Mouse (Mus musculus) layer of hippocampus, adult 9-11 months (tissue): ENCODE results near the gene Trabd2b.

ENCODE experiments used
- DNase-seq: peaks from one replicate; pipeline ENCODE4 v3.0.0; 2022

The Trabd2b gene

GRCm38 (mm10) chr4:114401993-114402731, 4.4 kb upstream of the Trabd2b start:
- no peak for DNase-seq

- peak; percentile 73 for DNase-seq
These were observed 706 bp upstream of the Trabd2b start for GRCm38 (mm10) chr4:114405682-114406354.

GRCm38 (mm10) chr4:114407516-114407915, 992 bp downstream of the Trabd2b start:
- no peak for DNase-seq

GRCm38 (mm10) chr4:114408298-114408697, 1.8 kb downstream of the Trabd2b start:
- no peak for DNase-seq

- DNase-seq, result no peak
These were observed 2.5 kb downstream of the Trabd2b start for GRCm38 (mm10) chr4:114408890-114409480.

DNA sequence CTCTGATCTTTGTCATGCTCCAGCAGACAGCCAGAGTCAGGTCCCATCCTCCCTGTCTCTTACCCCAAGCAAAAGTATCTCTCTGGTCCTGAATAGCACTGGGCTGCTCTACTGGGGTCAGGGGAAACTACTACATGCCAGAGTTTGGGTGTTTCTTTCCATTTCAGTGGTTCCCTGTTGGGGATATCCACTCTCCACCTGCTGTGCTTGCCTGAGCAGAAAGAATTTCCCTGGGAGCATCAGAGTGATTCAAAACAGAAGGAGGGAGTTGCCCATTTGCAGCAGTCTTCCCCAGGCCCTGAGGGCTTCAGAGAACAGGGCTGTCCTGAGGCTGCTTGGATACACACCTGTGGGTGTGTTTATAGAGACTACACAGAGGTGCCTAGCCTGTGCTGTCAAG, 3.0 kb downstream of the Trabd2b start:
- no peak for DNase-seq

DNA sequence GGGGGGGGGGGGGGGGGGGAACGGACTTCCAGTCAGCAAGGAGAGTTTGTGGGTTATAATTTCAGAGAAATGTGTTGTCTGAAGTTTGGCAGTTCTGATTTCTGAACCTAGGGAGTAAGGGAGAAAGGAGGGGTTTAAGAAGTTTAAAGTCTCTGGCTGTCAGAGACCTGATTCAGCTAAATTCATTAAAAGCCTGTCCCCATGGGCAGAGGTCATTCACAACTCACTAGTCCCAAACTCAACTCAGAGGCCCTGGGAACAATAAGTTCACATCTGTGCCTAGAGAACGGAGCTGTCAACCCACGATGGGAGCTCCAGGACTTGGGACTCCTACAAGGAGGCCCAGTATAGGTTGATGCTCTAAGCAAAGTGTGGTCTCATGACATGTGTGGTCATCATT, 3.5 kb downstream of the Trabd2b start:
- no peak for DNase-seq

DNA sequence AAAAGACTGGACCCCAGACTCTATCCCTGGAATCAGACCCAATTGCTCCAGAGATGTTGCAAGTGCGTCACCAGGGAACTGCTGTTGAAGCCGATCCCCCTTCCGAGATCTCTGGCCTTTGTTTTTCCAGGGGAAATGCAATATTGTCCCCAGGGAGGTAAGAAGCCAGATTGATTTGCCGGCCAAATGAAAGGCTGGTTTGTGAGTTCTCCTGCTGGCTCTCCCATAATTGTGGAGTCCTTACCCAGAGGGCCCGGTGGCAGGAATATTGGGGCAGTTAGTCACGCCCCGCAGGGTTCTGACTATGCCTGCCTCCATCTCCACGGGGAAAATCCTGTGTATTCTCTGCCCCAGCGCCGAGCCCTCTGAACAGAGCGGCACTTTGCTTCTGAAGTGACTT, 3.9 kb downstream of the Trabd2b start:
- no peak for DNase-seq

GRCm38 (mm10) chr4:114410958-114411661, 4.6 kb downstream of the Trabd2b start:
- no peak for DNase-seq

DNA sequence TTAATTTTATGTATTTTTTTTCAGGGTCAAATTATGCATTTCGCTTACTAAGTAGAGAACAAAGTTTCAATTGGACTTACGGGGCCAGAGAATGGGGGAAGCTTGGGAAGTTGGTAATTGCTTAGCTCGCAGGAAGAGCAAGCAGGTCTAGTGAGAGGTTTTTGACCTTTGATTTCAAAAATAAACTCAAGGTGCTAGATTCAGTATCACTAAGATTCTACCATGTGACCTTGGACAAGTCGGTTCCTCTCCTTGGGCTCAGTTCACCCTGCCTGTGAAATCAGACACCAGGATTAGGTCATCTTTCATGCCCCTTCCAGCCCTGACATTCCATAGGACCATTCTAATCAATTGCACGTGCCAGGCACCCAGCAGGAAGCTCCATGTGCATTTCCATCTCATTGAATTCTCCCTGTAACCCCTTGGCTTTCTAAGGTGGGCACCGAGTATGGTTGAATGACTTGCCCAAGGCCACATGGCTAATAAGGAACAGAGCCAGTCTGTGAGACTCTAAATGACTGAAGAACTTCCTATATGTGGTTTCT, 5.4 kb downstream of the Trabd2b start:
- DNase-seq, result no peak

- DNase-seq, result peak; percentile 59
These were observed 9.6 kb downstream of the Trabd2b start for GRCm38 (mm10) chr4:114415925-114416645.

GRCm38 (mm10) chr4:114420154-114420553, 13.6 kb downstream of the Trabd2b start:
- no peak for DNase-seq

- no peak for DNase-seq
These were observed 16.6 kb downstream of the Trabd2b start for GRCm38 (mm10) chr4:114423084-114423483.

DNA sequence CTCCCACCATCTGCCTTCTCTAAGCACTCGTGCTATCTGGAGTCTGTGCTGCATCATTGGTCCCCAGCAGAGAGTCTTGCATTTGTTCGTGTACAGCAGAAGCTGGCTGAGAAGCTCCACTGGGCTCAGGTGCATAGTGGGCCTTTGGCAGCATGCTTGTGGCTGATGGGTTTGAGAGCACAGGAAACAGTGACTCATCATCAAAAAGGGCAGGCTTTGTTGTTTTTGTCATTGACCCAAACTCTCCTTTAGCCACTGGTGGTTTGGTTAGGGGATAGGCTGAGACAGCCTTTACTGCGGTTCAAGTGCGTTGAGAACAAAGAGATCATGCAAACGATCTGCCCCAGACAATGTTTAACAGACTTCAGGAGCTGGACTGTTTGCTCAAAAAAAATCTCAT, 19.3 kb downstream of the Trabd2b start:
- no peak for DNase-seq

DNA sequence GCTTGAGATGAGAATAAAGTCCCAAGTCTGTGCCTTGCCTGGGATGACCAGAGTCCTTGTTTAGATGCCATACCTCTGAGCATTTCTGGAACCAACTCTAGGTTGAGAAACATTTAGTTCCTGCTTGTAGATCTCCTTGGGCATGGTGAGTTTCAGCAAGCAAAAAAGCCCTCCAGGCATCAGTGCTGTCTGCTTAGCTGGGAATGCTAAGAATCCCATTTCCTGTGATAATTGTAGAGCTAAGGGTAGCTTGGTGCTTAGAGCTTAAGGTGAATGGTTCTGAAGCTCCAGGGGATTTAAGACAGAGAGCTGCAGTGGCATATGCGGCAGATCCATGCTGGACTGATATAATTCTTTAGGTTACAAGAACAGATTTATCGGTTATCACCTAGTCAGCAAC, 26.2 kb downstream of the Trabd2b start:
- DNase-seq, result no peak

DNA sequence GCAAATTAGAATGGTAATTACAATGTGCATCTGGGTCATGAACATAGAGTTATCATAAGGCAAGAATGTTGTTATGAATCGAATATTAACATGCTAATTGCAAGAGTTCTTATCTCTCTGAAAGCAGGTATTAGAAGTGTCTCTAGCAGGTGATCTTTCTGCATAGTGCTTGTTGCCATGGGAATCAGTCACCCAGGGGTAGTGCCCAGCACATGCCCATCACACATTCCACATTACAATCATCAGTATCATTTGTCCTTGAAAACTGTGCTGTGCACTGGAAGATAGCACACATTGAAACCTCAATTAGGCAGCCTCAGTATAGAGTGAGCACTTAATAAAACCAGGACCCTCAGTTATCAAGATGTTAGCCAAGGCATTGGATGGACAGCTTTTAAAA, 26.9 kb downstream of the Trabd2b start:
- no peak for DNase-seq

DNA sequence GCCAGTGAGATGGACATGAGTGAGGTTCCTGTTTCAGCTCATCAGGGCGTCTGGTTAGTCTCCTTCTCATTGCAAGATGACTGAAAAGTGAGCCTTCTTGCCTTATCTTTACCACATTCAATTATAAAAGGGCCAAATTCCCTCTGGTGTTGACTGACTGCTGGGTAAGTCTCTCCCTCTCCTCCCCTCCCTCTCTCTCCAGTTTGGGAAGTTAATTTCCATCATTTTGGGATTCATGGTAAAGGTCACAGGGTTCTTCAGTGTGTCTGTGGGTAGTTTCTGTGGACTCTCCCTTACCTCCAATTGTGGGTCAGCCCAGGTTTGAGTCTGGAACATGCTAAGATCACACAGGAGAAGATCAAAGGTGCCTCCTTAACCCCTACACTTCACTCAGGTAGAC, 28.2 kb downstream of the Trabd2b start:
- DNase-seq, result no peak

DNA sequence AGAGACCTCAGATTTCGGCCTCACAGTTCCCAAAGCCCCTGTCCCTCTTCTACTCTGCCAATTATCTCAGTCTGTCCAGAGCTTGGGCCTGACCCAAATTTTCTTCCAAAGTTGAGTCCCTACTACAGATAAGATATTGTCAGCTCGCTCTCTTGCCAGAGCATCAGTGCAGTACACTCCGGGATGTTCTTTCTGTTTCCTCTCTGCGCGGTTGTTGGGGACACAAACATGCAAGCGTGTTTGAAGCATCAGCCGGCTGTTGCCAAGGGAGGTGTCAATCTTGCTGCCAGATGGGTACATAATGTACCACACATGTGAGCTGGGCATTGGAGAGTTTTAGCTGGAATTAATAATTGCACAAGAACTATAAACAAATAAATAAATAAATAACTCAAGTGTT, 28.9 kb downstream of the Trabd2b start:
- DNase-seq, result no peak

DNA sequence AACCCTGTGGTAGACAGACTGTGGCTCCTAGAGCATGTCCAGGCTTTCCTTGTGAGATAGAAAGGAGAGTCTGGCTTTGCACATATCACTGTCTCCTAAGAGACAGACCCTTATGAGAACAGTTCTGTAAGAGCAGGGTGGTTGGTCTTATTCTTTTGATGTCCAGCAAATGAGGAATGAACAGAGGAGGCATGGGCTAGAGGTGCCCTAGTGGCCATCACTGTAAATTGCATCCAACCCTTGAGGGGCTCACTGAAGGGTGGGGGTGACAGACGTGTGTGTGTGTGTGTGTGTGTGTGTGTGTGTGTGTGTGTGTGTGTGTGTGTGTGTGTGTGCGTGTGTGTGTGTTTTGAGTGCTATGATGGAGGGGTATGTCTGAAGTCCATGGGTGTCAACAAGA, 32.2 kb downstream of the Trabd2b start:
- no peak for DNase-seq

GRCm38 (mm10) chr4:114442186-114442585, 35.7 kb downstream of the Trabd2b start:
- no peak for DNase-seq

DNA sequence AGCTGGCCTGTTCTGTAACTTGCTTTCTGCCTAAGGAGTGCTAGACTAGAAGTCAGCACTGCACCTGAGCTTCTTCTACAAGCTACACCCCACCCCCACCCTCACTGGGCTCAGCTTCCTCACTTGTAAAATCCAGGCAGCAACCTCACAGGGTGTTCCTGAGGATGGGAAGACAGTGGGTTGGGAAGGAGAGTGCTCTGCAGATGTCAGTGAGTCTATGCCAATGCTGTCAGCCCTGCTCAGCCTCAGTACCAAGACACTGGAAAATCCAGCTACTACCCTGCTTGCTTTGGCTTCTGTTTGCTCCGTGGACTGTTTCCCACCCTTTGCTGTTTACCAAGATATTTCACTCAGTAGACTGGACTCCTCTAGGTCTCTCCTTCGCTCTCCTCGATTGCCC, 36.1 kb downstream of the Trabd2b start:
- no peak for DNase-seq

DNA sequence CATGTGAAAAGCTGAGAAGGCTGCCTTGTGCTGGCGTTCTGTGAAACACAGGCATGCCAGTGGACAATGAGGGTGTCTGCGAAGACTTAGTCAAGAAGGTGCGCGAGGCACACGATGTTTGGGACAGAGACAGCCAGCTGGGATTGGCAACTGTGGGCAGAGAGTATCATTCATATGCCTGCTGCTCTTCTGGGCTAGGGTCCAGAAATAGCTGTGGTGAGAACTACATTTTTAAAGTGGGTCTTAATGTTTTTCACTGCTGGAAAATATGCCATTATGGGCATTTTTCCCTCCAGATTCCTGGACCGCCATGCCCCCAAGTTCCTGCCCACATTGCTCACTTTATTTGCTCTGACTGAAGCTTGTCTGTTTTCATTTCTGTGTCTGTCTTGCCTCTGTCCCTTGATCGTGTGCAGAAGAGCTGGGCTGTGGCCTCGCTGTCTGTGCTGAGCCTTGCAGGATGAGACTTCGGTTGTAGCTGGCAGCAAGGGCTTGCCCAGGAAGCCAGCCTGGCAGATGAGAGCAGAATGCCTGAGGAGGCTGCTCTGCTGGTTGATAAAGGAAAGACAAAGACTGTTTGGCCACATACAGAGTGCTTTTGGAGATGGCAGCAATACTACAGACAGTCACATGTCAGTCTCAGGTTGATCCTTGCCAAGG, 42.0 kb downstream of the Trabd2b start:
- DNase-seq, result peak; percentile 62
